Mouse (Mus musculus) E14TG2a.4 (cell line): Measurements from ENCODE around the gene Wif1.

Experiments used
- CTCF ChIP-seq: conservative IDR thresholded peaks from 2 replicates; pipeline ENCODE4 v1.5.1; 2014; ENCODE audit warnings: low read length
- POU5F1 ChIP-seq: IDR thresholded peaks from 2 replicates; pipeline ENCODE4 v1.6.1; 2014; ENCODE audit warnings: low read length, borderline replicate concordance

- TF ChIP-seq CTCF (peak; percentile 39), POU5F1 (no peak)
Observed at GRCm38 (mm10) chr10:121033128-121033791, 500 bp upstream of the Wif1 start.
